Mouse (Mus musculus) midbrain, embryonic 16.5 days (tissue): ENCODE measurements at regions not wholly inside any gene's neighbourhood (a gene's known extent, or its start where the extent isn't known, plus 50 kb on each side); places are given as distances from the start of the nearest gene placed in this dataset.

Source experiments
- ATAC-seq: fragments of 200-750 bp; cut with Nextera tagmentation; 2 replicates; pipeline ENCODE4 v1.8.0; 2017; ENCODE audit warnings: moderate TSS enrichment
- H3K27ac ChIP-seq: fragments of 300-500 bp; sonication (generic); 2 replicates; pipeline ENCODE4 v1.5.1; 2014; ENCODE audit warnings: mild to moderate bottlenecking, low read length, mixed read lengths
- H3K27me3 ChIP-seq: fragments of 300-500 bp; sonication (generic); 2 replicates; pipeline ENCODE4 v1.6.1; 2014; ENCODE audit warnings: low read depth, low read length, mixed read lengths; ENCODE audit not compliant: control insufficient read depth, insufficient read depth
- H3K36me3 ChIP-seq: fragments of 300-500 bp; sonication (generic); 2 replicates; pipeline ENCODE4 v1.6.1; 2014; ENCODE audit warnings: mild to moderate bottlenecking, low read length, moderate library complexity, mixed read lengths; ENCODE audit not compliant: control insufficient read depth, insufficient read depth
- H3K4me1 ChIP-seq: fragments of 300-500 bp; sonication (generic); 2 replicates; pipeline ENCODE4 v1.6.1; 2014; ENCODE audit warnings: mild to moderate bottlenecking, low read length, mixed read lengths; ENCODE audit not compliant: control insufficient read depth, insufficient read depth
- H3K4me2 ChIP-seq: fragments of 300-500 bp; sonication (generic); 2 replicates; pipeline ENCODE4 v1.6.1; 2014; ENCODE audit warnings: mild to moderate bottlenecking, low read length, mixed read lengths
- H3K4me3 ChIP-seq: fragments of 300-500 bp; sonication (generic); 2 replicates; pipeline ENCODE4 v1.5.1; 2014; ENCODE audit warnings: low read depth, mild to moderate bottlenecking, low read length, moderate library complexity, mixed read lengths
- H3K9ac ChIP-seq: fragments of 300-500 bp; sonication (generic); 2 replicates; pipeline ENCODE4 v1.6.1; 2014; ENCODE audit warnings: low read depth, low read length, mixed read lengths
- H3K9me3 ChIP-seq: fragments of 300-500 bp; sonication (generic); replicated peaks from 2 replicates; pipeline ENCODE4 v1.6.1; 2014; ENCODE audit warnings: mild to moderate bottlenecking, low read length, mixed read lengths; ENCODE audit not compliant: control insufficient read depth, poor library complexity, severe bottlenecking
- WGBS: fragments of 180-500 bp; shearing (Covaris S2); extraction: QIAGEN DNeasy Blood & Tissue Kit; methylation state at CpG from one replicate; pipeline ENCODE4 v1.1.7; 2014; 5-methylcytosine and 5-hydroxymethylcytosine counted together

- no peak overlapping the region for H3K9ac ChIP-seq
- no peaks in the 10 kb centered on the region for H3K36me3 ChIP-seq
- no peak overlapping the region for H3K4me3 ChIP-seq
- no peak for ATAC-seq
- no peak overlapping the region for H3K4me2 ChIP-seq
- H3K27ac ChIP-seq, result no peak overlapping the region
- no peaks in the 10 kb centered on the region for H3K27me3 ChIP-seq
- WGBS, result 48% methylated on average over 3 of the region's 3 CpGs
- H3K9me3 ChIP-seq, result peaks cover 2% of the 10 kb centered on the region; the same call in 1 of the 2 replicates
- H3K4me1 ChIP-seq, result peaks cover 6% of the 10 kb centered on the region; the same call in 1 of the 2 replicates
Observed at GRCm38 (mm10) chr3:137482546-137482945, 138.9 kb upstream of the Ddit4l start.

GRCm38 (mm10) chr3:137482971-137483370 is 138.4 kb upstream of the Ddit4l start:
- H3K4me3 ChIP-seq, result no peak overlapping the region
- no peaks in the 10 kb centered on the region for H3K36me3 ChIP-seq
- H3K27me3 ChIP-seq, result no peaks in the 10 kb centered on the region
- peaks cover 6% of the 10 kb centered on the region; the same call in 1 of the 2 replicates for H3K4me1 ChIP-seq
- H3K9ac ChIP-seq, result no peak overlapping the region
- 0 out of 2 replicates have a peak, but pooled peaks cover 2% of the 10 kb centered on the region for H3K9me3 ChIP-seq
- H3K4me2 ChIP-seq, result no peak overlapping the region
- 27% methylated on average over 4 of the region's 4 CpGs for WGBS
- ATAC-seq, result no peak
- no peak overlapping the region for H3K27ac ChIP-seq

GRCm38 (mm10) chr3:137489592-137489991 is 131.8 kb upstream of the Ddit4l start:
- ATAC-seq, result no peak

GRCm38 (mm10) chr3:137491508-137492019 is 129.8 kb upstream of the Ddit4l start:
- Histone ChIP-seq H3K4me2 (no peak overlapping the region), H3K27me3 (no peaks in the 10 kb centered on the region), H3K27ac (no peak overlapping the region), H3K9ac (no peak overlapping the region), H3K36me3 (no peaks in the 10 kb centered on the region), H3K4me3 (no peak overlapping the region), H3K4me1 (no peaks in the 10 kb centered on the region), H3K9me3 (no peaks in the 10 kb centered on the region)
- 97% methylated on average over 1 of the region's 1 CpGs for WGBS
- no peak for ATAC-seq

More at GRCm38 (mm10) chr3:137489592-137489991, 131.8 kb upstream of the Ddit4l start:
- no peaks in the 10 kb centered on the region for H3K4me1 ChIP-seq
- no peak overlapping the region for H3K9ac ChIP-seq
- H3K27ac ChIP-seq, result no peak overlapping the region
- H3K4me2 ChIP-seq, result no peak overlapping the region
- no peaks in the 10 kb centered on the region for H3K36me3 ChIP-seq
- no peak overlapping the region for H3K4me3 ChIP-seq
- H3K9me3 ChIP-seq, result no peaks in the 10 kb centered on the region
- no peaks in the 10 kb centered on the region for H3K27me3 ChIP-seq

- no peak overlapping the region for H3K9ac ChIP-seq
- no peaks in the 10 kb centered on the region for H3K36me3 ChIP-seq
- no peak overlapping the region for H3K27ac ChIP-seq
- no peak for ATAC-seq
- H3K27me3 ChIP-seq, result no peaks in the 10 kb centered on the region
- no peak overlapping the region for H3K4me3 ChIP-seq
- WGBS, result 55% methylated on average over 3 of the region's 3 CpGs
- no peak overlapping the region for H3K4me2 ChIP-seq
- no peaks in the 10 kb centered on the region for H3K4me1 ChIP-seq
- no peaks in the 10 kb centered on the region for H3K9me3 ChIP-seq
Observed at GRCm38 (mm10) chr3:137498343-137498742, 123.1 kb upstream of the Ddit4l start.

GRCm38 (mm10) chr3:137511283-137511682 is 110.1 kb upstream of the Ddit4l start:
- 0 out of 2 replicates have a peak, but pooled peaks cover 3% of the 10 kb centered on the region for H3K9me3 ChIP-seq
- no peak for ATAC-seq

GRCm38 (mm10) chr3:137512411-137512810 is 109.0 kb upstream of the Ddit4l start:
- WGBS, result 70% methylated on average over 2 of the region's 2 CpGs
- no peak for ATAC-seq
- Histone ChIP-seq H3K9me3 (0 out of 2 replicates have a peak, but pooled peaks cover 3% of the 10 kb centered on the region), H3K27me3 (no peaks in the 10 kb centered on the region), H3K4me3 (no peak overlapping the region), H3K4me1 (no peaks in the 10 kb centered on the region), H3K9ac (no peak overlapping the region), H3K4me2 (no peak overlapping the region), H3K36me3 (no peaks in the 10 kb centered on the region), H3K27ac (no peak overlapping the region)

More at GRCm38 (mm10) chr3:137511283-137511682, 110.1 kb upstream of the Ddit4l start:
- Histone ChIP-seq H3K4me3 (no peak overlapping the region), H3K4me2 (no peak overlapping the region), H3K36me3 (no peaks in the 10 kb centered on the region), H3K9ac (no peak overlapping the region), H3K4me1 (no peaks in the 10 kb centered on the region), H3K27ac (no peak overlapping the region), H3K27me3 (no peaks in the 10 kb centered on the region)
- 87% methylated on average over 1 of the region's 1 CpGs for WGBS

- Histone ChIP-seq H3K9ac (no peak overlapping the region), H3K27me3 (no peaks in the 10 kb centered on the region), H3K36me3 (no peaks in the 10 kb centered on the region), H3K4me1 (no peaks in the 10 kb centered on the region), H3K9me3 (0 out of 2 replicates have a peak, but pooled peaks cover 3% of the 10 kb centered on the region), H3K4me3 (no peak overlapping the region), H3K4me2 (no peak overlapping the region; the same call in 1 of the 2 replicates), H3K27ac (0 out of 2 replicates have a peak overlapping the region, but pooled peaks have one; percentile 11)
- WGBS, result 61% methylated on average over 6 of the region's 6 CpGs
- ATAC-seq, result no peak
Observed at GRCm38 (mm10) chr3:137513026-137513425, 108.4 kb upstream of the Ddit4l start.

GRCm38 (mm10) chr3:137514238-137514637 is 107.2 kb upstream of the Ddit4l start:
- H3K9ac ChIP-seq, result no peak overlapping the region
- H3K9me3 ChIP-seq, result 0 out of 2 replicates have a peak, but pooled peaks cover 3% of the 10 kb centered on the region
- no peak overlapping the region for H3K4me3 ChIP-seq
- no peak overlapping the region for H3K4me2 ChIP-seq
- H3K27ac ChIP-seq, result no peak overlapping the region
- no peaks in the 10 kb centered on the region for H3K36me3 ChIP-seq
- 99% methylated on average over 2 of the region's 2 CpGs for WGBS
- H3K4me1 ChIP-seq, result no peaks in the 10 kb centered on the region
- no peak for ATAC-seq
- H3K27me3 ChIP-seq, result no peaks in the 10 kb centered on the region
